Mouse (Mus musculus) CH12F3 (cell line): ENCODE data around the gene Cbx5.
"Not testable (repeated sequence)": the region's sequence is repeated elsewhere in the genome, so short reads cannot be mapped to it uniquely, and the experiment has no call there.

Experiments used
- in situ Hi-C: fragments of 300-500 bp; cut with MboI; formaldehyde crosslinking; loops from 2 replicates; pipeline ENCODE4 v1.14.3; 2020; ENCODE audit warnings: low sequenced_read_pairs

Cbx5 gene

DNA sequence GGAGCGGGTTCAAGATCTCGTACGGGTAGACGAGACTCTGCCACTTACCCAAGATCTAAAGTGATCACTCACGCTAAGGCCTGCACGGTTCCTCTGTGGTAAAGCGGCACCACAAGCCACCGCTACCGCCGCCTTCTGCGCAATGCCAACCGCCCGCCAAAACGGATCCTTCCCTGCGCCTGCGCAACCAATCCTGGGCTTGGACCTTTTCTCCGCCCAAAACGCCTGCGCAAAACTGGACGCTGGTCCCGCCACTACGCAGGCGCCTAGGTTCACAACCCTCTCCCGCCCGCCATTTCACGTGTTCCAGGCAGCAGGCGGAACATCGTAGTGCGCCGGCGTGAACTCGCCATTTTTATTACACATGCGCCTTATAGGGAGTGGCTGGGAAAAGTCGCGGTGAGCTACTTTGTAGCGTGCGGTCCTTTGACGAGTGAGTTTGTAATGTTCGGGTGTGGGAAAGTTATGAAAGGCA, at the start of gene Cbx5:
Gene Cbx5, minus strand, starts transcription at position 132 of the 475 bp plus-strand sequence.
- in situ Hi-C loops: no loop called here

DNA sequence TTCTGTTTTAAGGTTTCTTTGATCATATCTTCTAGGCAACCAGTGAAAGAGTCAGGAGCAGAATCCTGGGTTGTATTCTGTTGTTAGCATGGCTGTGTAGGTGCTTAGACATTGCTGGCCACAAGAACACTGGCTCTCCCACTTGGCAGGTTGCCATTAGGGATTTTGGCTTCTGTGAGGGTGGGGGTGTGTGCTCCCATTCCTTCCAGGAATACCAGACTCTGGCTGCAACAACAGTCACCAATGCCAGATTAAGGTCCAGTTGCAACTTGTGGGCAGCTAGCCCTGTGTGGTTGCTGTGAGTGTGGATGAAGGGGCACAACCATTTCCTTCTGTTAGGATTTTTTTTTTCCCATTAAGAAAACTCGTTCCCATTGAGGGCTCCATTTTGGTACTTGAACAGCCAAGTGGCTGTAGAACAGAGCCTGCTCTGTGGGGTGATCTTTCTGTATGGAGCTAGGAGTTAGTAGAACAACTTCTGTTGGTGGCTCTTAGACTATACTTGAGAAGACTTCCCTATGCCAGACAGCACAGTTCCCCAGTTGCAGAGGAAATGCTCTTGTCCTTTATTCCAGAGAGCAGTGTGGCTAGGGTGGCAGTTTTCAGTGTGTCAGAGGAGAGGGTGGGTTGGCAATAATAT, 46.3 kb upstream of the Cbx5 start:
- in situ Hi-C loops: no loop called here

DNA sequence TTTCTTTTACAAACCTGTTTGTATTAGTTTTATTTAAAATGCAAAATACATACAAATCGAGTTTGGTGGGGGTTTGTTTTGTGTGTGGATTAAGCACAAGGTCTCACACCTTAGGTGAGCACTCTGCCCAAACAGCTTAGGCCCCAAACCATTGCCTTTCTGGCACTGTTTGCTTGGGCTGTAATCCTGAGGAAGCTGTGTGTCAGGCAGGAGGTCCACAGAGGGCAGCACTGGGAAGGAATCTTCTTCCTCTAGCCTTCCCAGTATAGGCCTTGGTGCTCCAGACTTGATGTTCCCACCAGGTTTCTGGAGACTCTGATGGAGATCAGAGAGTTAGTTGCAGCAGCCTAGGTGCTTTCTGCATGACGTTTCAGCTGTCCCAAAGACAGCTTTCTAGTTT, 45.0 kb upstream of the Cbx5 start:
- in situ Hi-C loops: no loop called here

DNA sequence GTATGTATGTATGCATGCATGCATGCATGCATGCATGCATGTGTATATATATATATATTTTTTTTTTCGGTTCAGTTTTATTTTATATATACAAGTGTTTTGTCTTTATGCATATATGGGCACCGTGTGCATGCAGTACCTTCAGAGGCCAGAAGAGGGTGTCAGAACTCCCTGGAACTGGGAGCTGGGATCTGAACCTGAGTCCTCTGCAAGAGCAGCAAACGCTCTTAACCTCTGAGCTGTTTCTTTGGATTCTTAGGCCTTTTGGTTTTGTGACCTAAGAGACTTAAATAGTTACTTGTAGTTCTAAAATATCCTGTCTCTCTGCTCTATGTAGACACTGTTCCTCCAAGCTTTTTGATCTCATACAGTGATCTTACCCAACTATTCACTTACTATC, 44.5 kb upstream of the Cbx5 start:
- in situ Hi-C loops: no loop called here

DNA sequence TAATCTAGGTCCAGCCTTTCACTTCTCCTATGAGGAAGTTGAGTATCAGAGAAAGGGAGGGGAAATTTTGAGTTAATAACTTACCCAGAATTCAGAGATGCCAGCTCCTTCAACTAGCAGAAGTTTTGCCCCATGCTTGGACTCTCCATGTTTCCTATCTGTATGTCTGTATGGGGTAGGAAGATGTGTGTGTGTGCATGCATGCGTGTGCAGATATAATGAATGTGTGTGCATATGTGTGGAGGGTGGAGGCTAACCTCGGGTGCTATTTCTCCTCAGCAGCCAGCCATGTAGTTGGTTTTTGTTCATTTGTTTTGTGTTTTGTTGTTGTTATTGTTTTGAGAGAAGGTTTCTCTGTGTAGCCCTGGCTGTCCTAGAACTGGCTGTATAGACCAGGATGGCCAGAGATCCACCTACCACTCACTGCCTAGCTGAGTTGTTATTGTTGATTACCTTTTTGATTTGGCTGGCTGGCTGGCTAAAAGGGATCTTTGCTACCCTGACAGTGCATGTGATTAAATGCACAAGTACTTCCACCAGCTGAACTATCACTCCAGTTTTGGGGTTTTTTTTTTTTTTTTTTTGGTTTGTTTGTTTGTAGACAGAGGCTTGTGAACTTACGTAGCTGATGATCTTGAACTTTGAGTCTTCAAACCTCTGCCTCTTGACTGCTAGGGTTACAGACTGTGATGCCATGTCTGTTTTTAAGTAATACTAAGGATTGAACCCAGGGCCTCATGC, 42.0 kb upstream of the Cbx5 start:
- in situ Hi-C loops: no loop called here

DNA sequence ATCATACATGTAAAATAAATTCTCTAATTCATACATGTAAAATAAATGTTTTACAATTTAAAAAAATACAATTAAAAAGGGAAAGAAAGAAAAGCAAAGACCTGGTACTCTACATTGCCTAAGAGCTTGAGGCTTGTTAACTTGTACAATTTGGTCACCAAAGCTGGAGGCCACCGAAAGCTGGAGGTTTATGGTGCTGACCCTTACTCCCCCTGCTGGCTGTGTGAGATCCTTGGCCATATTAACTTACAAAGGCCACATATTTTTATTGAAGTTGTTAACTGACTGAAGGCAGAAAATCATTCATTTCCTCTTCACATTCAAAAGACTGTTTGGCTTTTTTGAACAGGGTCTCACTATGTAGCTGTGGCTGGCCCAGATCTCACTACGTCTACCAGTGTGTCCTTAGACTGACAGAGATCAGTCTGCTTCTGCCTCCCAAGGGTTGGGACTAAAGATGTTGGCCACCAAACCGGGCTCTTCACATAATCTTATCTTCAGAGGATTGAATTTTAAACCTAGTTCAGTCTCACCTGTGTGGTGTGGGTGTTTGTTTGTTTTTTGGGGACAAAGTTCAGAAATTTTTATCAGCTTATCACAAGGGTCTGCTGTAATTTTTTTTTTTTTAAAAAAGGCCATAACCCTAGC, 41.3 kb upstream of the Cbx5 start:
- in situ Hi-C loops: no loop called here

DNA sequence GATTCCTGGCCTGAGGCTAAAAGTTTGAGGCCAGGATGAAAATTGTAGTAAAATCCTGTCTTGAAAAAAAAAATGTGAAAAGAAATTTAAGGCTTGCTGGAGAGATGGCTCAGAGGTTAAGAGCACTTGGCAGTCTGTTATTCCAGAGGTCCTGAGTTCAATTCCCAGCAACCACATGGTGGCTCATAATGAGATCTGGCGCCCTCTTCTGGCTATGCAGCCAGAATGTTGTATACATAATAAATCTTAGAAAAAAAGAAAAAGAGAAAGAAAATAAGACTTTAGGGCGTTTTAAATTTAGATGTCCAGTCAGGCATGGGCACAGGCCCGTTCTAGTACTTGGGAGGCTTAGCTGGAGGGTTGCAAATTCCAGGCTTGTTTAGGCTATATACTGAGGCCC, 40.1 kb upstream of the Cbx5 start:
- in situ Hi-C loops: no loop called here

DNA sequence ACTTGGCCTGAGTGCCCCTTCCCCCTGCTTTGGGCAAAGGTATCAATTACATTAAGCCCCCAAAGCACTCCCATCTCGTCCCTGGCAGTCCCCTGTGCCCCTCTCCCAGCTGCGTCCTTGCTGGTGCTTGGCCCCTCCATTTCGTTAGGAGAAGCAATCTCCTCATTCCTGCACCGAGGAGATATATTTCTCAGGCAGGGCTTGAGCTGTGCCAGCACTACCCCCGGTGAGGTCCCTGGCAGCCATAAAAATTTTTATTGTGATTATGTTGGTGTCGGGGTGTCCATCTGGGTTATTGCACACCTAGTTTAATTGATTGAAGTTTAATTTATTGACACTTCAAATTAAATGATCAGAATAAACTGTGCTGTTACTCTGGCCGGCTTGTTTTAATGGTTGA, 38.3 kb upstream of the Cbx5 start:
- in situ Hi-C loops: no loop called here

DNA sequence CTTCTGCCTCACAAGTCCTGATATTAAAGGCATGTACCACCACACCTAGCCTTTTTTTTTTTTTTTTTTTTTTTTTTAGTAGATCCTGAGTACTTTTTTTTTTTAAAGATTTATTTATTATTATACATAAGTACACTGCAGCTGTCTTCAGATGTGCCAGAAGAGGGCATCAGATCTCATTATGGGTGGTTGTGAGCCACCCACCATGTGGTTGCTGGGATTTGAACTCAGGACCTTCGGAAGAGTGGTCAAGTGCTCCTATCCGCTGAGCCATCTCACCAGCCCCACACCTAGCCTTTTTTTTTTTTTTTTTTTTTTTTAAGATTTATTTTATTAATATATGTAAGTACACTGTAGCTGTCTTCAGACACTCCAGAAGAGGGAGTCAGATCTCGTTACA, 36.3 kb upstream of the Cbx5 start:
- in situ Hi-C loops: not testable (repeated sequence)

DNA sequence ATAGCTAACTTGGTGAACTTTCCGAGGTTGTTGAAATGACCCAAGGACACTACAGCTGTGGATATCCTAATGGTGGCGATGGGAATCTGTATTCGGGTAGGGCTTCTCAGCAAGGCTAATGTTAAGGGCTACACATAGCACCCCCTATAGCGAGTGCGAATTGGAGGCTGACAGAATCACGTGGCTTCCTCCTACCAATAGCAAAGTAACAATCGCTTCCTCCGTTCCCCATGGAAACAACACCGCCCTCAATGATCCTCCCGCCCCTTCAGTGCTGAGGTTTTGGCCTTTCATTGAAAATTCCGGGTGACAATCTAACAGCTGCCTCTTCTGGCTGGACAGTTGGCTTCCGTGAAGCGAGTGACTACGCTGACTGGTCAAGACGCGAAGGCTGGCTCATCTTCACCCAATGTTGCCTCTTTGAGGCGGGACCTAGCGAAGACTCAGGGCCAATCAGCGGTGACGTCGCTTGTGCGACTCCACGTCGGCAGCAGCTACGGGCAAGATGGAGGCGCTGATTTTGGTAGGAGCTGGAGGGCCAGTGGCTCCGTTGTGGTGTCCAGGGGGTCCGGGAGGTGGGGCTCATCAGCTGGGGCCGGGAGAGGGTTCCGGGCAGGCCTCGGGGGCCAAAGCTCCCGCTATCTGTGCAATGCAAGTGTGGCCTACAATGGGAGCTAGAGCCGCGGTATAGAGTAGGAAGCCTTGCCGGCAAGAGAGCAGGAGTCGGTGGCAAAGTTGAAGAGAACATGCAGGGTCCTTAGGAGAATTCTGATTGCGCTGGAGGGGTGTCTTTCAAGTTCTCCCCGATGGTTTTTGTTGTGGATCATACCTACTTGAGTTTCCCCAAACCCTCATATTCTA, 33.0 kb upstream of the Cbx5 start, which contains the start of gene Copz1:
Gene Copz1, plus strand, starts transcription at position 296 of the 861 bp plus-strand sequence.
- in situ Hi-C loops: no loop called here

DNA sequence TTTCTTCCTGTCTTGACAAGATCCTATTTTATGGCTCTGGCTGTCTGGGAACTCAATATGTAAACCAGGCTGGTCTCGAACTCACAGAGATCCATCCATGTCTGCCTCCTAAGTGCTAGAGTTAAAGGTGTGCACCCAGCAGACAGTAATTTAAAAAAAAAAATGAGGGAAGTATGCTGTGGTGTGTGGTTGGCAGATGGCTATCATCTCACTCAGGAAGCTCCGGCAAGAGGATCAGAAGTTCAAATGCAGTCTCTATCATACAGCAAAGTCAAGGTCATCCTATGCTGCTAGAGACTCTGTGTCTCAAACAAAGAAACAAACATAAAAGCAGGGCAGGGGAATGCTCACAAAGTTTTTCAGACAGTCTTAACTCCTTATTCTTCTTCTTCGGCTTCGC, 29.3 kb upstream of the Cbx5 start:
- in situ Hi-C loops: no loop called here

DNA sequence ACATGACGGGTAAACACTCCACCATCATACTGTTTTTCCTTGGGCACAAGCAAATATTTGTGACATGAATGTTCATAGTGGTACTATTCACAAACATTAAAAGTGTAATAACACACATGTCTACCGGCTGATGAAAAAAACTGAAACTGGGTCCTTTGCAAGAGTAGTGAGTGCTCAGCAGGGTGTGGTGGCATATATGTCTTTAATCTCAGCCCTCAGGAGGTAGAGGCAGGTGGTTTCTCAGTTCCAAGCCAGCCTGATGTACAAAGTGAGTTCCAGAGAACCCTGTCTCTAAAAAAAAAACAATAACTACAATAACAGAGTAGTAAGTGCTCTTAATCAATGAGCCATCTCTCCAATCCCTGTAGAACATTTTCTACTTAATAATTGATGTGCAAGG, 25.2 kb upstream of the Cbx5 start:
- in situ Hi-C loops: no loop called here

DNA sequence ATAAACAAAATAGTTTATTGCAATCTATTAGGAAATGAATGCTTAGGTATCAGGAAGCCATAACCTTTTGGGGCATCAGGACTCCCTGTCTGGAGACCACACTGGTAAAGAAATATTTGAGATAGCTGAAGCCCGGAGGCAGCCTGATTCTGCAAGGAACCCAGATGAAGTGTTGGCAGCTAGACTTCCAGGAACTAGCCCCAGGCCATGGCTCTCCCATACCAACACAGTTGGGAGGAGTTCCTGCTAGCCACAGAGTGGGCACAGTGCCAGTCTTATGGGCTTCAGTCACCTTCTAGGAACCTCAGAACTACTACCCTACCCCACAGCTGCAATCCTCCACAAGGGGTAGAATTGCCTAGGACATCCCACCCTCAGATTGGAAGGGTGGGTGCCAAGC, 20.4 kb upstream of the Cbx5 start:
- in situ Hi-C loops: no loop called here

DNA sequence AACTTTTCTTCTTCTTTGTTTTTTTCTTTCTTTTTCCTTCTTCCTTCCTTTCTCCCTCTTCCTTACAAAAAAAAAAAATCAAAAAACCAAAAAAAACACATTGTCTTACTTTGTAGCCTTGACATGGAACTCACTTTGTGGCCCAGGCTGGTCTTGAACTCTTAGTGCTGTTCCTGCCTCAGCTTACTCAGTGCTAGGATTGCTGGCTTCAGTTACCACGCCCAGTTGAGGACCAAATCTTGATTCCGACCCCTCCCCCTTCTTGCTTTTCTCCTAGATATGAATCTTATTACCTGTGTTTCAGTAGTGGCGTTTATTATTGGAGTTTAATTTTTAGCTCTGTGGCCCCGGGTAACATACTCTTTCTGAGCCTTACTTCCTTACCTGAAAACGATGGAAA, 19.5 kb upstream of the Cbx5 start:
- in situ Hi-C loops: no loop called here

DNA sequence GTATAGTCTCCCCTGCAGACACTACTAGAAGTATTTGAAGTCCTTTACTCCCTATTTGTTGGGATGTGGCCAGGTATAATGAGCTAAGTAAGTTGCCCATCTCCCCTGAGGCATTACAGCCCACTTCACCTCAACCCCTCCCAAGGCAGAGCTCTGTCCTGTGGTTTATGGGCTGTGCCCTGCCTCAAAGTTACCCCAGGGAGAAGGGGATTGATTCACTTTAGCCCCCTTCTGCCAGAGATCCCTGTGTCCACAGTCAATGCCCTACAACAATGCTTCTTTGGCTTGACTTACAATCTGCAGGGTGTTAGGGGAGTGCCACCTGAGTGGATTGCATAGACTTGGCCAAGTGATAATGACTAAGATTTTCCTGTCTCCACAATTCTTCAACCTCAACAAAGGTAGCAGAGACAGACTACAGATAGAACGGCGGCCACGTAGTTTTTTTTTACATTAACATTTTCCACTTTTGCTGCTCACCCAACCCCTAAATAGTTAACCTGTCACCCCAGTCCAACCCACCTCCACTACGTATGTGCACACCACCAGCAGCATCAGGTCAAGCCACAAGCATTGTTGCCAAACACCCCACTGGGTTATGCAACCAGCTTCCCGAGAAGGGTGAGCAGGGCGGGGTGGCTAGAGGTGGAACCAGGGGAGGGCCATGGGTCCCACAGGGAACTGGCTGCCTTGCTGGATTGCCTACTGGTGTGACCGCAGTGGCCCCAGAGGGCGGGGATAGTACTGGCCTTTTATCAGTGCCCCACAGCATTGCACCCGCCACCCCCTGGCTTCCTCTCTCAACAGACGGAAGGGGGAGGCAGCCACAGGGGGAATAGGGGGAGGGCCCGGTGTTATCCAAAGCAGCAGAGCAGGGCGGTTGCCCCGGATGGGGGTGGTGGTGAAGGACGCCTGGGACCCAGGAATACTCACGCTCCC, 18.4 kb upstream of the Cbx5 start, which contains the start of gene Nfe2:
Gene Nfe2, minus strand, starts transcription at position 614 of the 939 bp plus-strand sequence.
- in situ Hi-C loops: no loop called here

DNA sequence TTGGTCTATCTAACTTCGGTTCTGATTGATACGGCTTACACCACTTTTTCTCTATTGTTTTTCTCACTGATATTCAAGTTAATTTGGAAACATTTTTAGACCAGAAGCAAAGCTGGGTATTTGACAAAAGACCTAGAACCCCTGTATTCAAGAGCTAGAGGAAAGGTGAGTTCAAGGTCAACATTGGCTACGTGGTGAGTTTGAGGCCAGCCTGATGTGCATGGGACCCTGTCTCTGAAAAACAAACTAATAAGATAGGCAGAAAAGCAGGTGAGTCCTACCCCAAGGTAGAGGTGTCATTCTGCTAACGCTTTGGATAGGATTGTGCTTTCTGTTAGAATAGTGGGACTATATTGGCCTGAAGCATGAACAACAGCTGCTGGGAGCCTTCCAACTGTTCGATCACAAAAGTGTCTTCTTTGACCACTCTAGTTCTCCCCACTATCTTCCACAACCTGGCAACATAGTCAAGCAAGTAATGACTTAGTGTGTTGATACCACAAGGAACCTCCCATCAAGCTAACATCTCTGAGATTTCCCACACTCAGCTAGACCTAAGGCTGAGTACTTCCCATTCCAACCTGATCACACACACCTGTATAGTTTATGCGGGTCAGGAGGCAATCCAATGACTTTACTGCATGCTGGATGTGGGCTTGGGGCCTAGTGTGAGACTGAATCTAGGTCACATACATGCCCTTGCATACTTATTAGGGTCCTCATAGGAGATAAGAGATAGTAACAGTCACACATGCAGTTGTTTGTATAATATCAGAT, 16.8 kb upstream of the Cbx5 start:
- in situ Hi-C loops: no loop called here

DNA sequence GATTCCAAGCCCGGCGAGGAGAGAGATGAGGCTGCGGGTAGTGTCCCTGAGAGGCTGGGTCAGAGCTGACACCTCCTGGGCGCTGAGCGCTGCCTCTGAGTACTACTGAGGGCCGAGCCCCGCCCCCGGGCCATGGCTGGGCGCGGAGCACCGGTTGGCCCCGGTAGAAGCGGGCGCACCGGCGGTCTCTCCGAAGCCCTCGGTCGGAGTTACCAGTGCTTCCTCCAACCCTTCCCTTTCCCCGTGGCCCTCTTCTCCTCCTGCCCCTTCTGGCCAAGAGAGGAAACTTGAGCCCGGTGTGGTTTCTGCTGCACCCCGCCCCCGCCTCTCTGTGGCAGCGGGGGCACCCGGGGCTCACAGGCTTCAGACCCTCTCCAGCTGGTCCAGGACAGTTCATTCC, 15.6 kb upstream of the Cbx5 start:
- in situ Hi-C loops: no loop called here

DNA sequence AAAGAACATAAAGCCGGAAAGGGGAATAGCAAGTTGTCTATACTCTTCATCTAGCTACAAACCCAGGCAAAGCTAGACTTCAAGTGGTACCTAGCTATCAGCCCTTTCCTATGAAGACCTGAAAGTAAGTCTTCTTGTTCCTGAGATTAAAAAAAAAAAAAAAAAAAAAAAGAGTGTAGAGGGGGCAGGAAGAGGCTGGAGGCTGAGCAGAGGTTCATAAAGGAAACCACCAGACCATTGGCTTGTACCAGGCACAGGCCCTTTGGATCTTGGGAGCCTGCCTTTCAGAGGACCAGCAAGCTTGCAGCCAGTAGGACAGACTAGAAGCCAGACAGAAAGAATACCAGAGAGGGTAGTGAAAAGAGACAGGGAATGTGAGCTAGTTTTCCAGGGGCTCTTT, 13.7 kb upstream of the Cbx5 start:
- in situ Hi-C loops: no loop called here

DNA sequence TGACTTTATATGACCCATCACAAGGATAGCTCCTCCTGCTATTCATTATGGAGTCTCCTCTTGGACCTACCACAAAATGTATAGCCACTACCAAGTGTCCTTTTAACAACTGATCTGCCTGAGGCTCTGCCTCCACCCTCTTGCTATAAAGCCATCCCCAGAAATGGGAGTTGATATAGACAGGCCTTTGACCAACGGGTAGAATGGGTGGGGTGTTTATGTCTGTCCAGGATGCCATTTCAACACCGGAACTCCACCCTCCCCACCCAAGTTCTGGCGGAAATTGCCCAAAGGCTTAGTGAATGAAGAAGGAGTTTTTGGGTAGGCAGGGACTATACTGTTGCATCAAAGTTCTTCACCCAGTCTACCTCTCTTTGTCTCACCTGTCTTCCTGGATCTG, 13.0 kb upstream of the Cbx5 start:
- in situ Hi-C loops: no loop called here
